Mouse (Mus musculus) E14TG2a.4 (cell line): ENCODE results near the gene Prrc2a.
A peak's percentile ranks its signal among the peaks of the same experiment; 100 is the strongest.

ENCODE experiments used
- H3K27me3 ChIP-seq: 2 replicates; pipeline ENCODE4 v1.6.1; 2014; ENCODE audit warnings: low read length, control low read depth; ENCODE audit not compliant: insufficient read depth
- H3K36me3 ChIP-seq: 2 replicates; pipeline ENCODE4 v1.6.1; 2014; ENCODE audit warnings: low read length, control low read depth; ENCODE audit not compliant: insufficient read depth
- H3K4me1 ChIP-seq: replicated peaks from 2 replicates; pipeline ENCODE4 v1.6.1; 2014; ENCODE audit warnings: low read depth, low read length, control low read depth
- H3K4me3 ChIP-seq: replicated peaks from 2 replicates; pipeline ENCODE4 v1.5.1; 2014; ENCODE audit warnings: mild to moderate bottlenecking, low read length
- H3K9me3 ChIP-seq: 2 replicates; pipeline ENCODE4 v1.6.1; 2014; ENCODE audit warnings: low read length, control low read depth
- CTCF ChIP-seq: conservative IDR thresholded peaks from 2 replicates; pipeline ENCODE4 v1.5.1; 2014; ENCODE audit warnings: low read length
- NANOG ChIP-seq: IDR thresholded peaks from 2 replicates; pipeline ENCODE4 v1.6.1; 2014; ENCODE audit warnings: borderline replicate concordance, low read length, mixed read lengths
- POU5F1 ChIP-seq: IDR thresholded peaks from 2 replicates; pipeline ENCODE4 v1.6.1; 2014; ENCODE audit warnings: low read length, borderline replicate concordance

Gene Prrc2a

DNA sequence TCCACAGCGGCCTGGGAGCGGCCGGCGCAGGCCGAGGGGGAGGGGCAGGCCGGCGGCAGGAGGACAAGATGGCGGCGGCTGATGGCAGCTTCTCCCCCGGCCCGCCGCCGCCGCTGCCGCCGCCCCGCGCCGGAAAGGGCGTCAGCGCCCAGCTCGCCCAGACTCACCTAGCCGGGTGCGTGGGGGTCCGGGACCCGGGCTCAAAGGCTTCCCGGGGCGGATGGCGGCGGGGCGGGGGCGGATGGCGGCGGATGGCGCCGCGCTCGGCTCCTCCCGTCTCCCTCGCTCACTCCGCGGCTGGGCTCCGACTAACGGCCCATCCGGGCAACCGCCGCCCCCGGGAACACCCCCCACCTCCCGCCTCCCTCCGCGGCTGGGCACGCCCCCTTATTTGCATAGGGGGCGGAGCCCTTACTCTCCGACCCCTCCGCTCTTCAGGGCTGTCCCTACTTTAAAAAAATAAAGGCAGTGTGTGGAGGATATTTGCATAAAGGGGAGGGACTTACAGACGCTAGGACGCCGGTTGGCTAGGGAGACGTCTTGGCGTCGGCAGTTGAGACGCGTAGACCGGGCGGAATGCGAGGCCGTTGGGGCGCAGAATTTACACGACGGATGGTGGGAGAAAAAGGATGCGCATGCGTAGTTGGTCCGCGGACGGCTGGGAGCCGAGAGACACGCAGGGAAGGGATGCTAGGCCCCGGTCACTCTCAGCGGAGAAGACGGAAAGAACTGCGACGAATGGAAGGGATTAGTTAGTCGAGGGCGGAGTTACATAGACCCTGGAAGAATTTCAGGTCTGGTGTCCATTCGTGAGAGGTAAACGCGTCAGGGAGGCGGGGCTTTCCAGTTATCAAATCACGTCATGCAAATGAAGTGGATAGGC, at the start of gene Prrc2a:
Gene Prrc2a (minus strand): TSS at position 330 of the 883 bp plus-strand sequence.
- TF ChIP-seq NANOG: no peak
- TF ChIP-seq POU5F1: no peak
- TF ChIP-seq CTCF: no peak
- Histone ChIP-seq H3K27me3 (no peaks in the 10 kb centered on the region), H3K9me3 (no peaks in the 10 kb centered on the region), H3K36me3 (peaks cover 47% of the 10 kb centered on the region), H3K4me1 (peaks cover 51% of the 10 kb centered on the region), H3K4me3 (peak within 1 kb of the TSS; percentile 99)

DNA sequence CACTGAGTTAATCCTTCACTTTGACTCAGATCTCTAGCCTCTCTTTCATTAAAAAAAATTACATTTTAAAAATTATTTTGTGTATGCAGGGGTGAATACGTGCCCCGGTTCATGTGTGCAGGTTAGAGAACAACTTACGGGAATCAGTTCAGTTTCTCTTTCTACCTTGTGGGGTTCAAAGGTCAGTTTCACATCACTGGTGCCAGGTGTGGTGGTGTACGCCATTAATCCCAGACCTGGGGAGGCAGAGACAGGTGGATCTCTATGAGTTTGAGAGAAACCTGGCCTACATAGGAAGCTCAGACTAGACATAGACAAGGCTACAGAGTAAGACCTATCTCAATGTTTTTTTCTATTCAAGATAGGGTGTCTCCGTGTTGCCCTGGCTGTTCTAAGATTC, 48.4 kb upstream of the Prrc2a start:
- Histone ChIP-seq H3K9me3 (no peaks in the 10 kb centered on the region), H3K4me1 (no peaks in the 10 kb centered on the region; the same call in 1 of the 2 replicates), H3K4me3 (no peak overlapping the region), H3K27me3 (peaks cover 88% of the 10 kb centered on the region), H3K36me3 (no peaks in the 10 kb centered on the region)
- TF ChIP-seq POU5F1: no peak
- no peak for TF ChIP-seq NANOG
- TF ChIP-seq CTCF: no peak

DNA sequence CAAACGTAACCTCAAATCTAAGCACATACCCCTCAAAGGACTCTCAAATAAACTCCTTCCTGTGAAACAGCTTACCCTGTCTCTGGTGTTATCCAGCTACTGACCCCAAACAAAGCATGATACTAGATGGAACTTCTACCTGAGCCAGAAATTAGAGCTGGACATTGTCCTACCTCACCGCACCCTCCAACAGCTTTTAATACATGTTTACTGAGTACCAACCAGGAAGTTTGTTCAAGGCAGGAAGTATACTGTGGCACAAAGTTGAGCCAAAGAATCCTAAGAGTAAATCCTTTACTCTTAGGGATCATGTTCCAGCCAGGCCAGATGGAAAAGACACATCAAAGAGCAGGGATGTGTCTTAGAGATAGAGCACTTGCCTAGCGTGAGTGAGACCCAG, 45.9 kb upstream of the Prrc2a start:
- TF ChIP-seq CTCF (no peak), NANOG (no peak), POU5F1 (no peak)

DNA sequence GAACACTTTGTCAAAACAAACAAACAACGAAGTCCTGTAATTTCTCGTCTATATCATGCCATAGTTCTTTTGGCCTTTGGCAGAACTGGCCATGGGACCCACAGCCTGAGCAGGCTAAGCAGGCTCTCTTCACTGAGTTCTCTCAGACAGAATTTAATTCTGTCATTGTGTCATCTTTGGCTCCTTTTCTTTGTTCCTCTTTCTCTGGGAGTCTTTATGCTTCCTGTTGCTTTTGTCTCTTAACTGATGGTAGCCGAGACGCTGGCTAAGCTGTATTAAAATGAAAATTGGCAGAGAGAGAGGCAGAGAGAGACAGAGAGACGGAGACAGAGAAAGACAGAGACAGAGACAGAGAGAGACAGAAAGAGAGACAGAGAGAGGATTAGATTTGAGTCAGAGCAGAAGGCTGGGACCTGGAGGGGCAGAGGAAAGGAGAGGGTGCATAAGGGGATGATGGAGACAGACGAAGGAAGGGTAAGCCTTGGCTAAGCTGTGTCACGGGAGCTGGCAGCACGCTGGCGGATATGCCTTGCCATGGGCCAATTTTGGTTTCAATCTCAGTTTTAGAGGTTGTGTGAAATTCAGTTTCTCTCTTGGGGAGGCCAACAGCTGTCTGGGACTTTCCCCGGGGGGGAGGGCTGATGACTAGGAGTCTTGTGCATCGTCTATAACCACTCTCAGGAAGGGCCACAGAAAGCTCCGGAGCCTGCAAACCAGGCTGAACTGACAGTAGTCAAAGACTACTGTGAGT, 45.3 kb upstream of the Prrc2a start:
- Histone ChIP-seq H3K27me3 (peaks cover 89% of the 10 kb centered on the region), H3K4me3 (no peak overlapping the region), H3K36me3 (no peaks in the 10 kb centered on the region), H3K4me1 (peaks cover 6% of the 10 kb centered on the region; the same call in 1 of the 2 replicates), H3K9me3 (no peaks in the 10 kb centered on the region)
- no peak for TF ChIP-seq NANOG
- no peak for TF ChIP-seq CTCF
- no peak for TF ChIP-seq POU5F1

More for the DNA sequence above, 45.9 kb upstream of the Prrc2a start:
- Histone ChIP-seq H3K9me3 (no peaks in the 10 kb centered on the region), H3K4me3 (no peak overlapping the region), H3K27me3 (peaks cover 90% of the 10 kb centered on the region), H3K36me3 (no peaks in the 10 kb centered on the region), H3K4me1 (no peaks in the 10 kb centered on the region; the same call in 1 of the 2 replicates)

DNA sequence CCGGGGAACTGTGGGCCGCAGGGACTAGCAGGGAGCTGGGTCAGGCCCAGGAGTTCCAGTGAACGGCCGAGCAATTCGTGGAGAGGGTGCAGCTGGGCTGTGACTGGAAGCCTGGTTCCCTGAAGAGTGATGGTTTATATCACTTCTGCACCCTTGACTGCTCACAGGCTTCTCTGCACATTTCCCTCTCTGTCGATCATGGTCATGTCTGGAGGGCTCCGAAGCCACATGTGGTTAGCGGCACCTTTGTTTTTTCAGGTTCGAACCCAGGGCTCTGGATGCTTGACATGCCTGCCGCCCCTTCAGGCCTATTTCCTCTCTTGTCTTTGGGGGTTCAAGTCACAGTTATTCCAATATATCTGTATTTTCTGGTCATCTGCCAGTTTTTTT, 40.7 kb upstream of the Prrc2a start:
- Histone ChIP-seq H3K9me3 (no peaks in the 10 kb centered on the region), H3K27me3 (peaks cover 94% of the 10 kb centered on the region), H3K4me1 (peaks cover 17% of the 10 kb centered on the region; the same call in 1 of the 2 replicates), H3K4me3 (peak overlapping the region; percentile 62), H3K36me3 (no peaks in the 10 kb centered on the region)
- TF ChIP-seq CTCF (no peak), NANOG (no peak), POU5F1 (no peak)

DNA sequence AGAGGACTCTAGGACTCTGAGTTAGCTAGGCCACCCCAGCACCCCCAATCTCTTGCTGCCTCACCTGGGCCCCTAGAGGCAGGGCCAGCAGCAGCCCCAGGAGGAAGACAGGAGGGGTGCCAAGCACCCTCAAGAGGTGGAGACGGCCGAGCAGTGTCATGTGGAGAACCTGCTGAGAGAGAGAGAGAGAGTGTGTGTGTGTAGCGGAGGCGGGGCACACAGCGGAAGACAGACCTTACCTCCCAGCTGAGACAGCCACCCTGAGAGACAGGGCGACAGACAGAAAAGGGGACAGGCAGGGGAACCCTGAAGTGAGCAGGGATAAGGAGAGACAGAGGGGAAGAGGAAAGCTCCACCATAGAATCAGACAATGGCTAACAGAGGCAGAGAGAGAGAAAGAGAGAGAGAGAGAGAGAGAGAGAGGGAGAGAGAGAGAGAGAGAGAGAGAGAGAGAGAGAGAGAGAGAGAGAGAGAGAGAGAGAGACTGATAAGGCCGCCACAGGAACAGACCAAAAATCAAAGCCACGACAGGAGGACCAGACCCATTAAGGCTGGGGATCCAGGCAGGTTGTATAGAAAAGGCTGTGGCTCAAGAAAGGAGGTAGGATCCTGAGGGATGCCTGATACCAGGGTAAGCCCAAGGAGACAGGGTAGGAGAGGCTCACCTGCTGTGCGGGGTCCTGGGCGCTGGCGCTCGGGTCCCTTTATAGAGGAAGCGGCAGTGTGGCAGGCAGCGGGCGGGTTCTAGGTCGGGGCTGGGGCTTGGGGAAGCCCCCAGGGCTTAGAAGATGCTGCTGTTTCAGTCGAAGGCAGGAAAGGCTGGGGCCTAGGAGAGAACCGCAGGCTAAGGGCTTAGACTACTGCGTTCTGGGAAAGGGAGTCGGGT, 40.0 kb upstream of the Prrc2a start, which contains the start of gene Lta:
Gene Lta (minus strand): TSS at position 858 of the 886 bp plus-strand sequence.
- Histone ChIP-seq H3K36me3 (no peaks in the 10 kb centered on the region), H3K27me3 (peaks cover 94% of the 10 kb centered on the region), H3K4me3 (peak within 1 kb of the TSS; percentile 62), H3K9me3 (no peaks in the 10 kb centered on the region), H3K4me1 (peaks cover 17% of the 10 kb centered on the region; the same call in 1 of the 2 replicates)
- no peak for TF ChIP-seq NANOG
- no peak for TF ChIP-seq CTCF
- TF ChIP-seq POU5F1: no peak

DNA sequence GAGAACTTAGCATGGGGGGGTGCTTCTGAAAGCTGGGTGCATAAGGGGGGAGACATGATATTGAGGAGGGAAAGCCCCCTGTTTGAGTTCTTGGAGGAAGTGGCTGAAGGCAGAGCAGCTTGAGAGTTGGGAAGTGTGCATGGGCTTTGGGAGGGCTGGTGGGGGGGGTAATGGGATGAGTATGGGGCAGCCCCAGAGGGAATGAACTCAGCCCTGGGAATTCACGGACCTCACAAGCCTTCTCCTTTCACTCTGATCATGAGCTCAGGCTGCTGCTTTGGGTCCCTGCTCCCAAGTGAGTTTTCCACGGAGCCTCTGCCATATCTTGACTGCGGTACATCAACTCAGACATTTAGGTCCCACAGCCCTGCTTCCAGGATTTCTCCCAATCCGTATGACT, 37.7 kb upstream of the Prrc2a start:
- peaks cover 25% of the 10 kb centered on the region; the same call in 1 of the 2 replicates for H3K4me1 ChIP-seq
- no peak overlapping the region for H3K4me3 ChIP-seq
- H3K36me3 ChIP-seq: no peaks in the 10 kb centered on the region
- no peak for TF ChIP-seq POU5F1
- TF ChIP-seq NANOG: no peak
- TF ChIP-seq CTCF: no peak
- H3K9me3 ChIP-seq: 0 out of 2 replicates have a peak, but pooled peaks cover 5% of the 10 kb centered on the region
- peaks cover 93% of the 10 kb centered on the region for H3K27me3 ChIP-seq
